Mouse (Mus musculus) liver, adult (tissue): ENCODE data around the gene Scube1.

Experiments used
- GATA4 ChIP-seq: IDR thresholded peaks from 2 replicates; pipeline ENCODE4 v1.6.1; 2014; ENCODE audit warnings: mild to moderate bottlenecking, low read length; ENCODE audit not compliant: insufficient replicate concordance

Gene Scube1

DNA sequence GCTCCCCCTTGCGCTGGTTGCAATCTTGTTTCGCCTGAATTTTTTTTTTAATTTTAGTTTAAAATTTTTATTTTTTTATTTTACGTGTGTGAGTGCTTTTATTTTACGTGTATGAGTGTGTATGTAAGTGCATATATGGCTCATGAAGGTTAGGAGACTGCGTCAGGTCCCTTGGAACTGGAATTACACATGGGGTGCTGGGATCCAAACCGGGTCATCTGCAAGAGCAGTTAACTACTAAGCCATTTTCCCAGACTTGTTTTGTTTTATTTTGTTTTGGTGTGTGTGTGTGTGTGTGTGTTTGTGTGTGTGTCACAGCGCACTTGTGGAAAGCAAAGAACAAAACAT lies 129.5 kb downstream of the Scube1 start:
- TF ChIP-seq GATA4, result no peak

GRCm38 (mm10) chr15:83594513-83595363 lies 130.1 kb downstream of the Scube1 start, which contains the start of gene Ttll12:
TSS of gene Ttll12 (minus strand) at chr15:83595157.
- TF ChIP-seq GATA4, result no peak

GRCm38 (mm10) chr15:83593702-83594512 lies 130.9 kb downstream of the Scube1 start:
- TF ChIP-seq GATA4, result no peak

DNA sequence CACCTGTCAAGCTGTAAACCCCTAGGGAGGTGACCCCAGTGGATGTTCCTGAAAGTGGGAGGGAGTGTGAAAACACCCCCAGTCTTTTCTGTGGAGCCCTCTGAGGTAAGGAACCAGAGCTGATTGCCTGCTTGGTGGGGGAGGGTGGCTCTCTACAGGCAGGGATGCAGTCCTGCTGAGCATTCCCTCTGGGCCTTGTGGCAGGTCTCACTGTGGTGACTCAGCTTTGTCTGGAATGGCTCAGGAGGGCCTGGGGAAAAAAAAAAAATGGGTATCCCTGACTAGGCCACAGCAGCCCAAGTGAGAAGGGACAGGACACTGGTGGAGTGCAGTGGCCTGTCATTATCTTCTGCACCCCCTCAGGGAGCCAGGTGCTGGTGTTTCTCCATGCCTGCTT lies 131.6 kb downstream of the Scube1 start:
- TF ChIP-seq GATA4, result no peak

- no peak for TF ChIP-seq GATA4
Measured at GRCm38 (mm10) chr15:83592260-83593188, 132.3 kb downstream of the Scube1 start.

DNA sequence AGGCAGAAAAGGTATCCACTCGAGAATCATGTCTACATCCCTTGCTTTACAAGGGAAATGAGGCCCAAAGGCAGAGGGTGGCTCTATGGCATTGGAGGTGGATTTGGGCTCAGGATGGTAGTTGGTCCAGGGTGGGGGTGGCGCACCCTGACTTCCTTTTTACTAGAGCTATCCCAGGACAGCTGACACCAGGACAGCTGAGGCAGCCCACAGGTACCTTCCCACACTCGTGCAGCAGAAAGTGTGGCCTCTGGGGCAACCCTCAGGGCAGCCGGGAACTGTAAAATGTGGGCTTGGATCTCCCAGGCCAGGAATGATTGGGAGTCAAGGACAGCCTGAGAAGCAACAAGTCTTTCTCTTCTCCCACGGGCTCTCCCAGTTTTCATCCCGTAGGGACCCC lies 133.1 kb downstream of the Scube1 start:
- TF ChIP-seq GATA4, result no peak

GRCm38 (mm10) chr15:83590841-83591240 lies 134.0 kb downstream of the Scube1 start:
- no peak for TF ChIP-seq GATA4

- no peak for TF ChIP-seq GATA4
Measured at GRCm38 (mm10) chr15:83584741-83585220, 140.0 kb downstream of the Scube1 start.

DNA sequence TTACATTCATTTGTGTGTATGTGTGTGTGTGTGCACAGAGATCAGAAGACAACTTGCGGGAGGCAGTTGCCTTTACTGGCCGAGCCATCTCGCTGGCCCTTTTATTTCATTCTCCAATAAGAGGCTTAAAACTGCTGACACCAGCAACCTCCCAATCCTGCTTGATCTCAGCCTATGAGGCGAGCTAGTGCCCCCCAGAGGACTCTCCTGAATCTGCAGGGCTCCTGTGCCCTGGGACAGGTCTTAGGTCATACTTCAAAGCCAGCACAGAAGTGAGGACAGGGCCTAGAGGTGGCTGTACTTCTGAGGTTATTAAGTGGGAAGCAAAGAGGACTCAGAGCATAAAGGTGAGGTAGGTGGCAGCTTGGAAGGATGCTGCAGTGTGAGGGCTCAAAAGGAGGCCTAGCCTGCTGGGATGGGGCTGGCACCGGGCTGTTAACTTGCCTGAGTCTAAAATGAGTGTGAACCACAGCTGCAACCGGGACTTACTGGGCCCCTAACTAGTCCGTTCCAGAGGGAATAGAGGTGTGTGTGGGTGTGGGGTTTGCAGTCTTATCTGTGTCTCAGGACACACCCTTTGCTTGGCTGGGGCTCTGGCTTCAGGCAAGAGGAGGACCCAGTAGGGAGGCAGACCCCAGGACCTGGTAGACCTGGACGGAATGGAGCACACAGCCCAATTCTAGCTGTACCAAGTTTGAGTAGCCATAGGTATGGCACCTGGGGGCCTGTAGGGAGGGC lies 141.2 kb downstream of the Scube1 start:
- TF ChIP-seq GATA4, result no peak

DNA sequence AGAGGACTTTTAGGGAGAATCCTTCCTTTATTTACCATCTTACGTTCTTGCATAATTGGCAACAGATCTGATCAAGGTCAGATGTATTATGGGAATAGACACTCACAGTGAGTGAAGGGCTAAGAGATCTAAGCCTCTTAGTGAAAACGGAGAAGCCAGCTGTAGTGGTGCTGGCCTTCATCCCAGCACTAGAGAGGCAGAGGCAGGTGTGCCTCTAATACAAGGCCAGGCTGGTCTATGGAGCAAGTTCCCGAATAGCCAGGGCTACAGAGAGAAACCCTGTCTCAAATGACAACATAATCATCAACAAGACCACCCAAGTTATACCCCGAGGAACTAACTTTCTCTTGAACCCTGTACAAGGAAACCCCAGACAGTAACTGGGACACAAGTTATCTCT lies 141.9 kb downstream of the Scube1 start:
- no peak for TF ChIP-seq GATA4

GRCm38 (mm10) chr15:83576651-83577050 lies 148.2 kb downstream of the Scube1 start:
- no peak for TF ChIP-seq GATA4

- no peak for TF ChIP-seq GATA4
Measured at GRCm38 (mm10) chr15:83575543-83575942, 149.3 kb downstream of the Scube1 start.

DNA sequence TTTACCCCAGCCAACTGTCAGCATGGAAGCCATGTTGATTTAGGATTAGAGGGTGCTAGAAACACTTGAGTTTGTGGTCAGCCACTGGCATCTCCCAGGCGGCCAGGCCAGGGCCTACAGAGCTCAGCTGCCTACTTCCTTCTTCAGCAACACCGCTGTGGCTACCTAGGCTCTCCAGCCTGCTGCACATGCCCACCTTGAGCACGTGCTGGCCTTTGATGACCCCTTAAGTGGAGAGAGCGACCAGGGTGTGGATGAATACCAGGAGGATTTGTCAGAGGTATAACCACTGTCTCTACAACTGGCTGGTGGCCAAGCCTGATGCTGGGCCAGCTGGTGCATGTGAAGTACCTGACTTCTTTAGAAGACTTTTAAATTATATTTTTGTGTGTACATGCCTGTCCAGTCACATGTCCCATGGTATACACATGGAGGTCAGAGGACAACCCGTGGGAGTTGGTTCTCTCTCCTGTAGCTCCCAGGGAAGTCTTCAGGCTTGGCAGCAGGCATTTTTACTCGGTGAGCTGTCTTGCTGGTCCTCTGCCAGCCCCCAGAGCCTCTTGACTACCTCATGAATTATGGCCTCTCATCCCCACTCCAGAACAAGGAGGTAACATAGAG lies 150.0 kb downstream of the Scube1 start:
- TF ChIP-seq GATA4, result no peak

DNA sequence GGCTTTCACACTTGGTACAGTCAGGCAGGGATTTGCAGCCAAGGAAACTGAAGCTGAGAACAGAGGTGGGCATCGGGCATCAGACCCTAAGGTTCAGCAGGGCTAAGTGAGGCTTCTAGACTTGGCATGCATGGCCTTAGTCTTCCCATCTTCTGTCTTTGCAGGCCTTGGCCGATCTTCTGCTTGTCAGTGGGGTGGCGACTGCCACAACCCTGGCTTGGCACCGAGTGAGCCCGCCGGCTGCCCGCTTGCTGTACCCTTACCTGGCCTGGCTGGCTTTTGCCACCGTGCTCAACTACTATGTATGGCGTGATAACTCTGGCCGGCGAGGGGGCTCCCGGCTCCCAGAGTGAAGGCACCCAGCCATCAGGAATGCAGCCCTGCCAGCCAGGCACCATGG lies 151.2 kb downstream of the Scube1 start:
- no peak for TF ChIP-seq GATA4

GRCm38 (mm10) chr15:83572132-83572531 lies 152.7 kb downstream of the Scube1 start:
- TF ChIP-seq GATA4, result no peak
